Mouse (Mus musculus) CD4-positive naive resting alpha-beta T cell, adult 76 days (primary cell): ENCODE data around the gene Ercc4. TPM values are rescaled to one million over a fixed set of nuclear protein-coding genes. Genes with fewer than 3 reads are reported as not detected.

Experiments
- total RNA-seq: library from RNA; stranded (reverse); gene quantifications from one replicate; pipeline ENCODE4 v1.2.4, GENCODE M21; 2023

The Ercc4 gene
- 46.7 TPM for total RNA-seq

GRCm38 (mm10) chr16:13109156-13109989 lies at the start of gene Ercc4:
Gene Ercc4 (plus strand): TSS chr16:13109684.

Other genes with a start within 250 kb of the Ercc4 start
- gene Mrtfb, start 146.8 kb downstream of the Ercc4 start, total RNA-seq: 24.7 TPM